Mouse (Mus musculus) A20 (cell line): ENCODE data around the gene Upf1.

Source experiments
- DNase-seq: peaks from one replicate; pipeline ENCODE4 v3.0.0-alpha.2; 2011; ENCODE audit warnings: low read depth, low spot score

Gene Upf1

GRCm38 (mm10) chr8:70353194-70353817 is at the start of gene Upf1:
Gene Upf1 (minus strand): TSS chr8:70353278.
- DNase-seq: peak; percentile 99

GRCm38 (mm10) chr8:70397611-70398563 is 44.8 kb upstream of the Upf1 start:
- no peak for DNase-seq

- no peak for DNase-seq
Measured at GRCm38 (mm10) chr8:70396184-70396583, 43.1 kb upstream of the Upf1 start.

GRCm38 (mm10) chr8:70395649-70396048 is 42.6 kb upstream of the Upf1 start:
- DNase-seq: no peak

DNA sequence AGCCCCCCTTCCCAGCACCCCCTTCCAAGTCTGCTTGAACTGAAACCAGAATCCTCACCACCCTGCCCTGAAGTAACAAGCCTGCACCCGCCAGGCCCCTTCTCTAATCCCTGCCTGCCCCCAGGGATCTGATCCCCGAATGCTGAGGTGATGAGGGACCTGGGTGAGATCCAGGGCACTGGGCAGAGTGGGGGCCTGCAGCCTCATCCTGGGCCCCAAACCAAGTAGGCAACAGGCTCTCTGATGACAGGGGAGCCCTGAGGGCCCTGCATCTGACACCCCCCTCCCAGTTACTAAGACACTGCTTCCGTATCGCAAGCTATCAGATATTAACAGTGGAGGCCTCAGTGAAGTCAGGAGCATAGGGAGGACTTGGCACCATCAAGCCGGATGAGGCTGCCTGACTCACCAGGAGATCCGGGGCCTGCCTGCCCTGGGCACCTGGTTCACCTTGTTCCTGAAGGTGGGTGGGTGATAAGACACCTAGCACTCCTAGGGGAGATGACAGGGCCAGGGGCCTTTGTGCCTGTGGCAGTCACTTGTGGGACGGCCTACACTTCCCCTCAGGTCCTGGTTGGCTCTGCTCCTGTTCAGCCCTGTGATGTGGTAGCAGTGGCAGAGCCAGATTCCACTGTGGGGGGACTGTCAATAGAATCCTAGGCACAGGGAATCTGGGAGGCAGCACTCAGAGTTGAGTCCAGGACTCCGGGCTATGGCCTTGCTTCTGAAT is 41.4 kb upstream of the Upf1 start:
- DNase-seq: no peak

DNA sequence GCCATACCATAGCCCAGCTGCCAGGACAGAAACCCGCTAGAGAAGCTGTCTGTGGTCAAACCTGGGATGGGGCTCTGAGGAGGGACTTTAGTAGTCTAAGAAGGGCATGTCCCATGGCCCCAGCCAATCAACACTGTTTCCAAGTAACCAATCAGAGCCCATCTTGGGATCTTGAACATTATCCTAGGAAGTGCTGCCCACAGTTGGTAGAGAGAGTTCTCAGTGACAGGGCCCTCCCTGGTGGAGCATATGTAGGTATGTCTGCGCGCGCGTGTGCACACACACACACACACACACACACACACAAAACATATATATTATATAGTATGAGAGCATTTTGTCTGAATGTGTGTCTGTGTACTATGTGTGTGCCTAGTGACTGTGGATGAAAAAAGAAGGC is 40.0 kb upstream of the Upf1 start:
- DNase-seq: no peak

GRCm38 (mm10) chr8:70389678-70390077 is 36.6 kb upstream of the Upf1 start:
- DNase-seq: no peak

DNA sequence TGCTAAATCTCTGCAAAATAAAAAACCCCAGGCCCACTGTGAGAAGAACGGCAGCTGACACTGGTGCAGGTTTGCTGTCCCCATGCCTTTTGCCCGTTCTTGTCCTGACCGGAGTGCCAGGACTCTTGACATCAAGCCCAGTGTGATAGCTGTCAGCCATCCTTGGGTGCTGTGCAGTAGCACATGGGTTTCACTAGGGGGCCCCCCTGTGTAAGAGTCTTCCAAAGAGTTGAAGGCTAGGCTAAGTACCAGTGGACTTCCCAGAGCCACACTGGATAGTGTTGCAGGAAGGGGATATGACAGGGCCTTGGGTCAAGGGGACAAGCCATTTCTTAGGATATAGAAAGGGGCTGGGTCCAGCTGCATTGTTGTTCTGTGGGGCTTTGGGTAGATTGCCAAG is 30.2 kb upstream of the Upf1 start:
- peak; percentile 54 for DNase-seq

GRCm38 (mm10) chr8:70380069-70380468 is 27.0 kb upstream of the Upf1 start:
- no peak for DNase-seq

- DNase-seq: no peak
Measured at GRCm38 (mm10) chr8:70377049-70377448, 24.0 kb upstream of the Upf1 start.

GRCm38 (mm10) chr8:70376275-70376741 is 23.2 kb upstream of the Upf1 start:
- DNase-seq: no peak

DNA sequence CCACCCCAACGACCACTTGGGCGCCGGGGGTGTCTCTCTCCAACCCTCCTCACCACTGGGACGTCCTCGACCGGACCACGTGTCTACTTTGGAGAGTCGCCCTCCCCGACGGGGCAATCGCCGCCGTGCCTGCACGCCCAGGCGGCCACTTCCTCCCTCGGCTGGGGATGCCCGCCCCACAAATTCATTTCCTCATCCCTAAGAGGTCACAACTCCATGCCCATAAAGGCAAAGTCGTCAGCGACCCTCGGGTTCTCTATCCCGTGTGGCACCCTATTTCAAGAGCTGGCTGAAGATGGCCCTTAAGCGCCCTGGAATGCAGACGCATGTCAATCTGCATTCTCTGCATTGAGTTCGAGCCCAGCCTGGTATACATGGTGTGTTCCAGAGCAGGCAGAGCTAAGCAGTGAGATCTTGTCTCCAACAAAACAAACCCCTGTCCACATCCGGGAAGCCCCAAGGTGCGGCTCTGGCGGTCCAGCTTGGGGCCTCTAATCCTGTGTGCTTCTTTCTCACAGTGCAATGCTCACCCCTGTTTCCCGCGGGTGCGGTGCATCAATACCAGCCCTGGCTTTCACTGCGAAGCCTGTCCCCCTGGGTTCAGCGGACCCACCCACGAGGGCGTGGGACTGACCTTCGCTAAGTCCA is 22.3 kb upstream of the Upf1 start:
- no peak for DNase-seq

- DNase-seq: no peak
Measured at GRCm38 (mm10) chr8:70374318-70374927, 21.3 kb upstream of the Upf1 start.

DNA sequence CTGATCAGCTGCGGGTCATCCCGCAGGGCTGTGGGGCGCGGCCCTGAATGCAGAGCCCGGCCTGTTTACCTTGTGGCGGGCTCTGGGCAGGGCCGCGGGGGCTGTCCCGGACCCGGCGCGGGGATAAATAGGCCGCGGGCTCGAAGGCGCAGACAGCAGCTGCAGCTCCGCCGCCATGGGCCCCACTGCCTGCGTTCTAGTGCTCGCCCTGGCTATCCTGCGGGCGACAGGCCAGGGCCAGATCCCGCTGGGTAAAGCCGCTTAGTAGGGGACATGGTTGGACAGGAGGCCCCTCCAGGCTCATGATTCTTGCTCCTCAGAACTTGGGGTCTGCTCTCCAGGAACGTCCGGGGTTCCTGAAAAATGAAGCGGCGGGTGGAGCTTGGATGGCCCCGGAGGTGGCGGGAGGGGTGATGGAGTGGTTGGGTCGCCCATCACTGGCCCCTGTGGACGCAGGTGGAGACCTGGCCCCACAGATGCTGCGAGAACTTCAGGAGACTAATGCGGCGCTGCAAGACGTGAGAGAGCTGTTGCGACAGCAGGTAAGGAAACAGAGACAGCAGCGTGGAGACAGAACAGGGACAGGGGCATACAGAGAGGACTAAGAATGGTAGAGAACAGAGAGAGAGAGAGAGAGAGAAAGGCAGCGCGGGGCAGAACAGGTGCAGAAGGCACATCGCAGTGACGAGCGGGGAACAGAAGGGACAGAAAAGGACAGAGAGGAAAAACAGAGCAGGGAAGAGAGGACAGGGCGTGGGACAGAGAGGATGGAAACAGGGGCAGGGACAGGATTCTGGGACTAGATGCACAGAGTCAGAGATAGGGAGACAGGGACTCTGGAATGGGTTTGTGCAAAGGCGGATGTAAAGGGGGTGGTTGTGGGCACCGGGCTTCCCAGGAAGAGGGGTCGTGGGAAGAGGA is 20.6 kb upstream of the Upf1 start, which contains the start of gene Comp:
Gene Comp, plus strand, starts transcription at position 162 of the 921 bp plus-strand sequence.
- DNase-seq: no peak

- DNase-seq: no peak
Measured at GRCm38 (mm10) chr8:70371951-70372350, 18.9 kb upstream of the Upf1 start.

DNA sequence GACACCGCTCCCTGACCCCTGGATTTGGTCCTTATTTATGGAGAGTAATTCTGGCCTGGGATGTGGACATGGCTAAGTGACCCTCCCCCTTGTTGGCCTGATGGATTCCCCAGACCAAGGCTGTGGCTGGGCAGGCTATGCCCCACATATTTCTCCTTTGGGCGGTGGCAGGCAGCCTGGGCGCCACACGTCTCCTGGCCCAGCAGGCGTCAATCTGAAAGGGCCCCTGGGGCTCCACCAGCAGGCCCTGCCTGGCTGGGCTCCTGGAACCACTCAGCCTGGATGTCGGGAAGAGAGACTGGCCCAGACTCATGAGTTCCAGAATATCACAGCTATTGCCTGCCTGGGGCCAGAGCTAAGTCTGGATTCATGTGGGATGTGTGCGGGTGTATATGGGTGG is 17.4 kb upstream of the Upf1 start:
- no peak for DNase-seq

DNA sequence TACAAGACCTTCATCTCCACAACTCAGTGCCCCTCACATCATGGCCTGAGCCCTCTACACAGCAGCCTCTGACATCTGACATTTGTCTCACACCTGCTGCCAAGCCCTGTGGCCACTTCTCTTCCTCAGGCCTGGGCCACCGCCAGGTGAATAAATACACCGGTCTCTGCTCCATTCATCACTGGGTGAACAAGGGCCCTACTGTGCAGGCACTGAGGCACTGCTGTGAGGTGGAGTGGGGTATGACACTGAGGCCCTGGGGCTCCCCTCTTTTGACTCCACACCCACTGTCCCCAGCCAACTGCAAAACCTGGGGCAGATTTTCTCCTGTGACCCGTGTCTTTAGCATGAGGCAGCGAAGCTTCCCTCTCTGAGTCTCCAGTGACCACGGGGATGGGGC is 13.5 kb upstream of the Upf1 start:
- no peak for DNase-seq

DNA sequence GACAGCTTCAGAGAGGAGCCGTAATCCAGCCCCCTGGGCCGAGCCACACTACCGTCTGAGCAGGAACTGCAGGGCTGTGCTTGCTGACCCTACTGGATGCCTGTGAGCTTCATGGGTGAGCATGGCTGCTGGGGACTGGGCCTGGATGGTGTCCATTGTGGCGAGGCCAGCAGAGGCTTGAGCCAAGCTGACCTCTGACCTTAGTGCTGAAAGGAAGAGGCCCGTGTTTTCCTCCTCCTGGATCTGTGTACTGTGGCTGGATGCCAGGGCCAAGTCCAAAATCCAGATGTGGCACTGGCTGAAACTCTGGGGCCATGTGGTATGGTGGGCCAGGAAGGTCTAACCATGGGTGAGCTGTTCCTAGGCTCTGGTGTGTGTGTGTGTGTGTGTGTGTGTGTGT is 11.0 kb upstream of the Upf1 start:
- DNase-seq: no peak

- DNase-seq: no peak
Measured at GRCm38 (mm10) chr8:70361484-70362032, 8.5 kb upstream of the Upf1 start.

DNA sequence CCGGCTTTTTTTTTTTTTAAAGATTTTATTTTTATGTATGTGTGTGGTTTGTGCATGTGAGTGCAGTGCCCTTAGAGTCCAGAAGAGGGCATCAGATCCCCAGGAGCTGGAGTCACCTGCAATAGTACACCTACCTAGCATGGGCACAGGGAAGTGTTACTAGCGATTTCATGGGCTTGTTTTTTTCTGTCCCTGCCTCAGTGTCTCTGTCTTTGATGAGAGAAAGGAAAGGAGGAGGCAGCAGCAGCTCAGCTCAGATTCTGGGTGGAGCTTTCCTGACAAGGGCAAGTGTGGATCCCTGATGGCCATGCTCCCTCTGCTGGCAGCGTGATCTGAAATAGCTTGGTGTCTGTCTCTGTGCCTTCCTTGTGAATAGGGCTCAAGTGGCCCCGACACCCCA is 7.7 kb upstream of the Upf1 start:
- peak; percentile 66 for DNase-seq
